8 mouse cellular contexts compared by ENCODE assay signal in the genomic region with DNA sequence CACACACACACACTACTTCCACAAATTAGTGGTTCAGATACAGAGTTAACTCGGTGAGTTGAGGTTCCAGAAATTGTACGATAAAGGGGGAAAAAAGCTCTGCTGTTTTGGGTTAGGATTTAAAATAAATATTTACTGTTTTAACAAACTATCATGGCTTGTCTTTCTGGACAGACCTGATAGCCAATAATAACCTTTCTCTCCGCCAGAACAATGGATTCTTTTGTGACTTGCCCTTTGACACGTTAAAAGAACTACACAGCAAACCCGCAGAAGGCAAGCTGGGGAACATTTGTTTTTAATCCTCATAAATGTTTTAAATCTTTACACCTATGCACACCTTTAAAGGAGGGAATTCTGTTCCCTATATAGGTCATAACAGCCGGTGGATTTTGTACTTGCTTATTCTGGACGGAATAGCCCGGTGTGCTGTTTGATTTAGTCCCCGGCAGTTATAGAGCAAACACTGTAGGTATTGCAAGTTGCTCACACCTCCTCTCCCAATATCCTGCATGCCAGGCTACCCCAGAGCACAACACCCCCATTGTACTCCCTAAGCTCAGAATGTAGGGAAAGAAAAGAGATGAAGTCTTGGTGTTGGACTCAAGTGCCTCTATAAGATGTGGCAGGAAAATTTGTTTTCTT.
DNase-seq lines count a peak whose midpoint lies in the region; ATAC-seq and TF ChIP-seq lines count a peak whose summit lies in the region.

No protein-coding gene starts in this region.

- H3K27me3 ChIP-seq in kidney, adult 2 months (replicated peaks; ENCODE audit: control insufficient read depth, insufficient read depth, low read length) = no peaks in the 10 kb centered on the region
- H3K27me3 ChIP-seq in embryonic facial prominence, embryonic 13.5 days = peaks cover 15% of the 10 kb centered on the region; the same call in 1 of the 2 replicates
- H3K27me3 ChIP-seq in intestine, embryonic 14.5 days (replicated peaks; ENCODE audit: control insufficient read depth, insufficient read depth, low read length) = no peaks in the 10 kb centered on the region
- H3K27me3 ChIP-seq in neural tube, embryonic 12.5 days (replicated peaks) = no peaks in the 10 kb centered on the region

- TF ChIP-seq CTCF in kidney, adult 2 months (conservative IDR thresholded peaks at IDR 0.05; ENCODE audit: insufficient read depth, insufficient read length, low read depth, low read length) = no peak

- no peaks in the 10 kb centered on the region; the same call in 1 of the 2 replicates for H3K4me1 ChIP-seq in kidney, adult 2 months (ENCODE audit: control insufficient read depth, insufficient read depth, low read length)
- H3K4me1 ChIP-seq in embryonic facial prominence, embryonic 13.5 days = 0 out of 2 replicates have a peak, but pooled peaks cover 3% of the 10 kb centered on the region
- H3K4me1 ChIP-seq in intestine, embryonic 14.5 days (replicated peaks; ENCODE audit: control insufficient read depth, insufficient read depth, low read length) = no peaks in the 10 kb centered on the region
- 0 out of 2 replicates have a peak, but pooled peaks cover 12% of the 10 kb centered on the region for H3K4me1 ChIP-seq in neural tube, embryonic 12.5 days

- H3K9ac ChIP-seq in embryonic facial prominence, embryonic 13.5 days = peak overlapping the region; percentile 72; the same call in 1 of the 2 replicates
- H3K9ac ChIP-seq in intestine, embryonic 14.5 days (ENCODE audit: low read length) = peak overlapping the region; percentile 31
- H3K9ac ChIP-seq in neural tube, embryonic 12.5 days = peak overlapping the region; percentile 64; the same call in 1 of the 2 replicates

- peak overlapping the region; percentile 90 for H3K4me2 ChIP-seq in embryonic facial prominence, embryonic 13.5 days
- H3K4me2 ChIP-seq in intestine, embryonic 14.5 days (ENCODE audit: low read length) = peak overlapping the region; percentile 88
- H3K4me2 ChIP-seq in neural tube, embryonic 12.5 days (replicated peaks) = peak overlapping the region; percentile 79

- H3K36me3 ChIP-seq in kidney, adult 2 months (ENCODE audit: control insufficient read depth, insufficient read depth, low read length) = no peaks in the 10 kb centered on the region
- no peaks in the 10 kb centered on the region for H3K36me3 ChIP-seq in embryonic facial prominence, embryonic 13.5 days
- no peaks in the 10 kb centered on the region for H3K36me3 ChIP-seq in intestine, embryonic 14.5 days (ENCODE audit: control insufficient read depth, insufficient read depth, low read length)
- H3K36me3 ChIP-seq in neural tube, embryonic 12.5 days = no peaks in the 10 kb centered on the region

- no peak for DNase-seq in kidney, adult 2 months
- no peak for DNase-seq in kidney, adult 18-20 months
- DNase-seq in intestine, embryonic 14.5 days (ENCODE audit: low spot score) = no peak
- DNase-seq in ovary, postnatal 10 days (ENCODE audit: low spot score) = no peak
- DNase-seq in thymus, postnatal 25 days = no peak
- DNase-seq in right cerebral cortex, postnatal 36 days (ENCODE audit: low spot score in 2 of 2) = no peak

- no peaks in the 10 kb centered on the region for H3K9me3 ChIP-seq in embryonic facial prominence, embryonic 13.5 days
- H3K9me3 ChIP-seq in intestine, embryonic 14.5 days (ENCODE audit: control insufficient read depth, low read length) = no peaks in the 10 kb centered on the region
- H3K9me3 ChIP-seq in neural tube, embryonic 12.5 days = no peaks in the 10 kb centered on the region

- peak overlapping the region; percentile 35 for H3K4me3 ChIP-seq in kidney, adult 2 months (ENCODE audit: insufficient read depth, low read depth, low read length)
- H3K4me3 ChIP-seq in embryonic facial prominence, embryonic 13.5 days = peak overlapping the region; percentile 62
- H3K4me3 ChIP-seq in intestine, embryonic 14.5 days (ENCODE audit: low read depth, low read length) = peak overlapping the region; percentile 65
- peak overlapping the region; percentile 56 for H3K4me3 ChIP-seq in neural tube, embryonic 12.5 days

- no peak overlapping the region for H3K27ac ChIP-seq in kidney, adult 2 months (ENCODE audit: insufficient read depth, low read depth, low read length)
- H3K27ac ChIP-seq in embryonic facial prominence, embryonic 13.5 days = no peak overlapping the region
- H3K27ac ChIP-seq in intestine, embryonic 14.5 days (ENCODE audit: low read depth) = peak overlapping the region; percentile 84; the same call in 1 of the 2 replicates
- no peak overlapping the region for H3K27ac ChIP-seq in neural tube, embryonic 12.5 days

- no peak for ATAC-seq in embryonic facial prominence, embryonic 13.5 days (ENCODE audit: insufficient number of reproducible peaks, insufficient read depth, low FRiP score, low TSS enrichment, low read depth)
- ATAC-seq in intestine, embryonic 14.5 days (replicated peaks; ENCODE audit: low FRiP score, low TSS enrichment, low read depth) = 0 out of 2 replicates have a peak, but pooled peaks have one; percentile 18
- no peak for ATAC-seq in neural tube, embryonic 12.5 days (ENCODE audit: low FRiP score, low read depth)

- TF ChIP-seq POLR2A in kidney, adult 2 months (IDR thresholded peaks at IDR 0.05; ENCODE audit: low read depth, low read length) = no peak

- 24% methylated on average over 9 of the region's 9 CpGs for WGBS in kidney, adult 2 months
- 21% methylated on average over 9 of the region's 9 CpGs for WGBS in embryonic facial prominence, embryonic 13.5 days
- 34% methylated on average over 9 of the region's 9 CpGs for whole genome bisulfite sequencing in intestine, embryonic 14.5 days
- WGBS in neural tube, embryonic 12.5 days = 35% methylated on average over 9 of the region's 9 CpGs
